Mouse (Mus musculus) left cerebral cortex, adult 2 months (tissue): ENCODE results near the gene C130074G19Rik. TPM values are rescaled to one million over a fixed set of nuclear protein-coding genes. Genes with fewer than 3 reads are reported as not detected.

ENCODE experiments used
- DNase-seq, 2 experiments: peaks; one replicate each; pipeline ENCODE4 v3.0.0; 2021 to 2022; ENCODE audit warnings: low spot score in 2 of 2, mixed read lengths in 1 of 2; ENCODE audit errors: extremely low spot score in 1 of 2
- H3K27ac ChIP-seq: fragments of 200-600 bp; 2 replicates; pipeline ENCODE4 v1.8.1; 2022
- H3K4me3 ChIP-seq: fragments of 200-600 bp; 2 replicates; pipeline ENCODE4 v1.8.1; 2022
- CTCF ChIP-seq: fragments of 200-600 bp; IDR thresholded peaks from 2 replicates; pipeline ENCODE4 v1.8.1; 2022; ENCODE audit warnings: antibody characterized with exemption, mild to moderate bottlenecking, moderate library complexity
- intact Hi-C: fragments of 180-260 bp; cut with DNase I; formaldehyde crosslinking; loops from one replicate; pipeline ENCODE4 v1.15.1; 2025
- total RNA-seq, 2 experiments: library from RNA; stranded (reverse); gene quantifications; 2 replicates each; pipeline ENCODE4 v1.2.3; 2021

C130074G19Rik gene
- total RNA-seq, 2 experiments from 2014 or later, result 37.6 to 46.2 TPM

DNA sequence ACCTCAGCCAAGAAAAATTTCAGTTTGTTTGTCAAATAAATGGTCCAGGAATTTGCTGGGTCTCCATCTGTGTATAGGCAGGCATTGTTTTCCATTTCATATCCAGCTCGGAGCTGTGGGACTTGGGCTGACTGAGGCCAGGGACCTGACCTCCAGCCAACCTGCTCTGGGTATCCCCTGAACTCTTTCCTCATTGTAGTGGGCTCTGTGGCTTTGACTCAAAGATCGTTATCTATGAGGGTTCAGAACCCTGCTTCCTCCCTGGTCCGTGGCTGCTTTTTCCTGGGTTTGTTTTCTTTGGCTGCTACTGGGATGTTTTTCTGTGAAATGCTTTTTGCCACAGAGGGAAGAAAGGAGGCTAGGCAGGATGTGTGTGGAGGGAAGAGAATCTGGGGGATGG, 29.1 kb downstream of the C130074G19Rik start:
- intact Hi-C loops, result loop anchor here (1.0 to 2.0 kb wide), 3 partner anchors 29 to 339 kb away; partner anchors contain the start of gene C130074G19Rik
- Histone ChIP-seq H3K27ac (peak overlapping the region; percentile 84), H3K4me3 (no peak overlapping the region)
- TF ChIP-seq CTCF, result no peak
- no peak for DNase-seq

DNA sequence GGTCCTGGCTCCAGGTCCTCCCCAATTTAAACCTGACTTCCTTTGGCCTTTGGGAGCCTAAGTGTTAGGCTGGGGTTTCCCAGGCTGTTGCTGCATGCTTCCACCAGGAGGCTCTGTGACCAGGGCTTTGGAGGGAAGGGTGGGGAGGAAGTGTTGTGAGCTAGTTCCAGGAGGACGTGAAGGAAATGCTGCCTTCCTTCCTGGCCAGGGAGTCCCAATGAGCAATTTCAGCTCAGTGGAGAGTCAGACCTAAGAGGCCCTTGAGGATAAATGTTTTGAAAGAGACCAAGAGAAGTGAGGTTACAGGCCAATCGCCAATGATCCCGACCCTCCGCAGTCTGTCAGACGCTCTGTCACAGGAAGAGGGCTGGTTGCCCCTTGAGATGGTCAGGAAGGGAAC, 29.7 kb downstream of the C130074G19Rik start:
- intact Hi-C loops, result loop anchor here (1.0 to 2.0 kb wide), 3 partner anchors 29 to 340 kb away; partner anchors contain the start of gene C130074G19Rik
- peak; percentile 86 for TF ChIP-seq CTCF
- Histone ChIP-seq H3K4me3 (peak overlapping the region; percentile 19; the same call in 1 of the 2 replicates), H3K27ac (peak overlapping the region; percentile 84)
- peak; percentile 63 to 70 for DNase-seq

- H3K27ac ChIP-seq, result peak overlapping the region; percentile 84
- H3K4me3 ChIP-seq, result peak overlapping the region; percentile 15
- peak; percentile 72 for DNase-seq
- intact Hi-C loops, result loop anchor here (2.0 kb wide), 2 partner anchors 27 to 31 kb away; partner anchors contain the start of gene C130074G19Rik
- TF ChIP-seq CTCF, result peak; percentile 81
These were observed 31.0 kb downstream of the C130074G19Rik start for GRCm38 (mm10) chr1:184851741-184852618.

DNA sequence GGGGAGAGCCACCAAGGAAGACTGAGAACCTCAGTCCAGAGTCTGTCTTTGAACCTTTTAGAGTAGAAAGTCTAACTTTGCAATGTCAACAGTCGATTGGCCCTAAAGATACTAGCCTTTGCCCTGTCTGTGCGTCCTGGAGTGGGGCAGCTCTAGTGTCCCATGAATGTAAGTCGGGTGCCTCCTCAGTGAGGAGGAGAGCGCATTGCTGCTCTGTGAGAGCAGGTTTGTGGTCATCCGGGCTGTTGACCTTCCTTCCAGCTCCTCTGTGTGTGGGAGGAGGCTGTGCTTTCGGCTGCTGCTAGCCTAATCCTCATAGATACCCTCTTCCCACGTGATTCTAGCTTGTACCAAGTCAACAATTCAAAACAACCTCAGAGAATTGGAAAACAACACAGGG, 31.9 kb downstream of the C130074G19Rik start:
- intact Hi-C loops, result no loop called here
- no peak for TF ChIP-seq CTCF

GRCm38 (mm10) chr1:184846973-184847372, 36.0 kb downstream of the C130074G19Rik start:
- intact Hi-C loops, result no loop called here
- no peak overlapping the region; the same call in 1 of the 2 replicates for H3K4me3 ChIP-seq
- no peak for DNase-seq
- H3K27ac ChIP-seq, result peak overlapping the region; percentile 87
- no peak for TF ChIP-seq CTCF

More for the DNA sequence above, 31.9 kb downstream of the C130074G19Rik start:
- Histone ChIP-seq H3K4me3 (no peak overlapping the region), H3K27ac (peak overlapping the region; percentile 34)
- DNase-seq, result no peak

DNA sequence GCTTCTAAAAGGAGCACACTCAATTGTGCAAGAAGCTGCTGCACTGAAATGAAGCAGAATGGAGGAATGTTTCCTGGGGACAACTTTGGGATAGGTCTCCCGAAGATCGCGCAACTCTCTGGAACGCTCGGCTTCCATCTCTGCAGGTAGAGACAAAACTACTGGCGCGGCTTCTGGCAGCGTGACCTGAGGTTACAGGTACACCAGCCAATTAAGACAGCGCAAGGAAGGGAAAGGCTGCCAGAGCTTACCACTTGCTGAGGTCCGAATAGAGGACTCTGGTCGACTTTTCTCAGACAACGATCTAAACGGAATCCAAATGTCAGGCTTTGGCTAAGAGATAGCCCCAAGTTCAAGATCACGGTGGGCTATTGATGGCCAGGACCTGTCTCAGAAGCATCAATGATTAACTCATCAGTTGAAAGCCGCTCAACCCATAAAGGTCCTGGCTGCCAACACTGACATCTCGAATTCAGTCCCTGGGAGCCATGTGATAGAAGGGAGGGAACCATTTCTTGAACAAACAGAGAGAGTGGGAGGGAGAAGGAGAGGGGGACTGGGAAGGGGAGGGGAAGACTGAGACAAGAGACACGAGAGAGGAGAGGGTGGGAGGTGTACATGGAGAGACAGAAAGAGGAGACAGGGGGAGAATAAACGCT, 36.8 kb downstream of the C130074G19Rik start, which contains the start of gene Marc2:
TSS of gene Marc2 (minus strand) at position 360 of the 659 bp plus-strand sequence.
- Histone ChIP-seq H3K27ac (peak within 1 kb of the TSS; percentile 87), H3K4me3 (peak within 1 kb of the TSS; percentile 98)
- TF ChIP-seq CTCF, result no peak
- DNase-seq, result no peak
- intact Hi-C loops, result no loop called here

- peak; percentile 84 to 85 for DNase-seq
- peak overlapping the region; percentile 87 for H3K27ac ChIP-seq
- intact Hi-C loops, result loop anchor here (2.0 kb wide), 1 partner anchor 21 kb away; no protein-coding TSS in a partner anchor
- no peak for TF ChIP-seq CTCF
- H3K4me3 ChIP-seq, result peak overlapping the region; percentile 98
These were observed 37.6 kb downstream of the C130074G19Rik start for GRCm38 (mm10) chr1:184845111-184846071.

GRCm38 (mm10) chr1:184844326-184845066, 38.5 kb downstream of the C130074G19Rik start:
- peak; percentile 36 for TF ChIP-seq CTCF
- intact Hi-C loops, result loop anchor here (2.0 kb wide), 1 partner anchor 20 kb away; no protein-coding TSS in a partner anchor
- no peak for DNase-seq
- Histone ChIP-seq H3K4me3 (peak overlapping the region; percentile 98), H3K27ac (peak overlapping the region; percentile 87)

DNA sequence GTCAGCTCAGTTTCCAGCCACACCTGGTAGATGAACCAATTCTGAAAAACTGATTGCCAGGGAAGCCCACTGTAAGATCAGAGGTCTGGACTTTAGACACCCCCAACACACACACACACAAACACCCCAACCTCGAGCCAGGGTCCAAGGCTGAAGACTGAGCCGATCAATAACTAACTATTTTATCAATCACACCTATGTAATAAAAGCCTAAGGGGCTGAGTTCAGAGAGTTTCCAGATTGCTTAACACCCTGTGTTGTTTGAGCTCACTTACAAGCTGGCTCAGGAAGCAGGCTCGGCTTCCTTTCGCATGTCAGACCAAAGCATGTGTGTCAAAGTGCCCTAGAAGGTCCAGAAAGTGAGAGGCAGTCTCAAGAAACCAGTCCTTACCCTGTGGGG, 45.4 kb downstream of the C130074G19Rik start:
- no peak for DNase-seq
- Histone ChIP-seq H3K4me3 (no peak overlapping the region), H3K27ac (no peak overlapping the region)
- intact Hi-C loops, result no loop called here
- TF ChIP-seq CTCF, result no peak

GRCm38 (mm10) chr1:184836350-184836749, 46.7 kb downstream of the C130074G19Rik start:
- Histone ChIP-seq H3K27ac (no peak overlapping the region), H3K4me3 (no peak overlapping the region)
- TF ChIP-seq CTCF, result no peak
- DNase-seq, result no peak
- intact Hi-C loops, result no loop called here
